Comparison of ENCODE assay signal across 8 mouse cellular contexts in genomic region chr2:164678848-164679625, GRCm38 (mm10). TPM values are rescaled to one million over a fixed set of nuclear protein-coding genes. Genes with fewer than 3 reads are reported as not detected.
DNase-seq lines count a peak whose midpoint lies in the region; ATAC-seq and TF ChIP-seq lines count a peak whose summit lies in the region.

No protein-coding gene starts in this region.

- no peak overlapping the region; the same call in 1 of the 2 replicates for H3K27ac ChIP-seq in limb, embryonic 10.5 days
- H3K27ac ChIP-seq in midbrain, embryonic 12.5 days (replicated peaks), result no peak overlapping the region
- peak overlapping the region; percentile 47; the same call in 1 of the 2 replicates for H3K27ac ChIP-seq in small intestine, adult 2 months (ENCODE audit: insufficient read depth, low read depth, low read length)

- TF ChIP-seq POLR2A in small intestine, adult 2 months (IDR thresholded peaks at IDR 0.05; ENCODE audit: low read depth, low read length), result no peak

- peak overlapping the region; percentile 40 for H3K4me3 ChIP-seq in limb, embryonic 10.5 days
- H3K4me3 ChIP-seq in midbrain, embryonic 12.5 days, result peak overlapping the region; percentile 30
- H3K4me3 ChIP-seq in small intestine, adult 2 months (ENCODE audit: low read depth, low read length), result peak overlapping the region; percentile 50

- peak; percentile 54 to 55 for DNase-seq in adrenal gland, adult 18-20 months (ENCODE audit: low spot score in 2 of 2)
- peak; percentile 84 for DNase-seq in embryo, embryonic 10 days (ENCODE audit: low spot score)
- peak; percentile 41 to 42 for DNase-seq in gastrocnemius, postnatal 36 days
- peak; percentile 74 for DNase-seq in kidney, adult 11 months
- DNase-seq in limb, embryonic 10.5 days (ENCODE audit: low spot score), result peak; percentile 85

- no peaks in the 10 kb centered on the region for H3K27me3 ChIP-seq in limb, embryonic 10.5 days (ENCODE audit: low read depth, poor library complexity, severe bottlenecking)
- no peaks in the 10 kb centered on the region for H3K27me3 ChIP-seq in midbrain, embryonic 12.5 days
- H3K27me3 ChIP-seq in small intestine, adult 2 months (ENCODE audit: control insufficient read depth, insufficient read depth, low read length), result no peaks in the 10 kb centered on the region

- H3K4me2 ChIP-seq in midbrain, embryonic 12.5 days (replicated peaks), result peak overlapping the region; percentile 47

- no peaks in the 10 kb centered on the region for H3K9me3 ChIP-seq in limb, embryonic 10.5 days (replicated peaks)
- H3K9me3 ChIP-seq in midbrain, embryonic 12.5 days, result no peaks in the 10 kb centered on the region

- no peak overlapping the region for H3K9ac ChIP-seq in midbrain, embryonic 12.5 days (replicated peaks)

- no peaks in the 10 kb centered on the region for H3K36me3 ChIP-seq in limb, embryonic 10.5 days
- no peaks in the 10 kb centered on the region for H3K36me3 ChIP-seq in midbrain, embryonic 12.5 days
- H3K36me3 ChIP-seq in small intestine, adult 2 months (ENCODE audit: control insufficient read depth, insufficient read depth, low read length), result no peaks in the 10 kb centered on the region

- peaks cover 13% of the 10 kb centered on the region for H3K4me1 ChIP-seq in limb, embryonic 10.5 days
- peaks cover 4% of the 10 kb centered on the region; the same call in 1 of the 2 replicates for H3K4me1 ChIP-seq in midbrain, embryonic 12.5 days
- H3K4me1 ChIP-seq in small intestine, adult 2 months (ENCODE audit: control insufficient read depth, insufficient read depth, insufficient read length, low read length), result peaks cover 10% of the 10 kb centered on the region

- TF ChIP-seq CTCF in small intestine, adult 2 months (IDR thresholded peaks at IDR 0.05; ENCODE audit: extremely low read depth, insufficient read length, insufficient replicate concordance, low read depth, low read length), result peak; percentile 62; the same call in 1 of the 2 replicates

- WGBS in limb, embryonic 10.5 days, result 25% methylated on average over 19 of the region's 19 CpGs
- WGBS in midbrain, embryonic 12.5 days, result 22% methylated on average over 19 of the region's 19 CpGs
- 9% methylated on average over 19 of the region's 19 CpGs for WGBS in small intestine, adult 2 months

- intact Hi-C loops in gastrocnemius, postnatal 36 days (cut with DNase I), result loop anchor here (2.0 to 5.0 kb wide), 2 partner anchors 46 to 118 kb away; no protein-coding TSS in a partner anchor

- ATAC-seq in midbrain, embryonic 12.5 days (ENCODE audit: low FRiP score, low read depth), result peak; percentile 63
- no peak for ATAC-seq in inflammation-experienced regulatory T-cells, adult 6 months

RNA-seq across cellular contexts. Expression of gene Wfdc11, which starts 5.2 kb away (rescaled TPM):
- total RNA-seq in adrenal gland, adult 18-20 months (2021), result not detected
- not detected for total RNA-seq in gastrocnemius, postnatal 36 days (2021)
- not detected in 2 replicates for polyA plus RNA-seq in limb, embryonic 10.5 days (2016; fragmentation: Nextera tagmentation; extraction: Ambion mirVana)
- polyA plus RNA-seq in midbrain, embryonic 12.5 days (2016; fragmentation: Nextera tagmentation; extraction: Ambion mirVana), result not detected in 2 replicates
- polyA plus RNA-seq in small intestine, adult 2 months (2012; rRNA removed), result not detected in 2 replicates
- polyA plus RNA-seq in inflammation-experienced regulatory T-cells, adult 6 months (2017; shearing (Covaris generic)), result not detected

RNA-seq across cellular contexts. Expression of gene Wfdc13, which starts 5.9 kb away (rescaled TPM):
- not detected for total RNA-seq in adrenal gland, adult 18-20 months (2021)
- not detected for total RNA-seq in gastrocnemius, postnatal 36 days (2021)
- polyA plus RNA-seq in limb, embryonic 10.5 days (2016; fragmentation: Nextera tagmentation; extraction: Ambion mirVana), result not detected in 2 replicates
- polyA plus RNA-seq in midbrain, embryonic 12.5 days (2016; fragmentation: Nextera tagmentation; extraction: Ambion mirVana), result not detected in 2 replicates
- polyA plus RNA-seq in small intestine, adult 2 months (2012; rRNA removed), result not detected in 2 replicates
- not detected for polyA plus RNA-seq in inflammation-experienced regulatory T-cells, adult 6 months (2017; shearing (Covaris generic))

RNA-seq across cellular contexts. Expression of gene Spint4, which starts 19.3 kb away (rescaled TPM):
- total RNA-seq in adrenal gland, adult 18-20 months (2021), result not detected
- total RNA-seq in gastrocnemius, postnatal 36 days (2021), result not detected
- polyA plus RNA-seq in limb, embryonic 10.5 days (2016; fragmentation: Nextera tagmentation; extraction: Ambion mirVana), result not detected in 2 replicates
- not detected in 2 replicates for polyA plus RNA-seq in midbrain, embryonic 12.5 days (2016; fragmentation: Nextera tagmentation; extraction: Ambion mirVana)
- not detected in 2 replicates for polyA plus RNA-seq in small intestine, adult 2 months (2012; rRNA removed)
- polyA plus RNA-seq in inflammation-experienced regulatory T-cells, adult 6 months (2017; shearing (Covaris generic)), result not detected

RNA-seq across cellular contexts. Expression of gene Wfdc9, which starts 22.7 kb away (rescaled TPM):
- total RNA-seq in adrenal gland, adult 18-20 months (2021), result not detected
- total RNA-seq in gastrocnemius, postnatal 36 days (2021), result not detected
- not detected in 2 replicates for polyA plus RNA-seq in limb, embryonic 10.5 days (2016; fragmentation: Nextera tagmentation; extraction: Ambion mirVana)
- not detected in 2 replicates for polyA plus RNA-seq in midbrain, embryonic 12.5 days (2016; fragmentation: Nextera tagmentation; extraction: Ambion mirVana)
- not detected in 2 replicates for polyA plus RNA-seq in small intestine, adult 2 months (2012; rRNA removed)
- not detected for polyA plus RNA-seq in inflammation-experienced regulatory T-cells, adult 6 months (2017; shearing (Covaris generic))

RNA-seq across cellular contexts. Expression of gene Wfdc10, which starts 23.2 kb away (rescaled TPM):
- total RNA-seq in adrenal gland, adult 18-20 months (2021), result not detected
- total RNA-seq in gastrocnemius, postnatal 36 days (2021), result not detected
- polyA plus RNA-seq in limb, embryonic 10.5 days (2016; fragmentation: Nextera tagmentation; extraction: Ambion mirVana), result not detected in 2 replicates
- polyA plus RNA-seq in midbrain, embryonic 12.5 days (2016; fragmentation: Nextera tagmentation; extraction: Ambion mirVana), result not detected in 2 replicates
- polyA plus RNA-seq in small intestine, adult 2 months (2012; rRNA removed), result 1.8 TPM in 1 of 2 replicates, not detected in the other
- polyA plus RNA-seq in inflammation-experienced regulatory T-cells, adult 6 months (2017; shearing (Covaris generic)), result not detected
